Mouse (Mus musculus): ENCODE data around the gene Ndufs5.

DNA sequence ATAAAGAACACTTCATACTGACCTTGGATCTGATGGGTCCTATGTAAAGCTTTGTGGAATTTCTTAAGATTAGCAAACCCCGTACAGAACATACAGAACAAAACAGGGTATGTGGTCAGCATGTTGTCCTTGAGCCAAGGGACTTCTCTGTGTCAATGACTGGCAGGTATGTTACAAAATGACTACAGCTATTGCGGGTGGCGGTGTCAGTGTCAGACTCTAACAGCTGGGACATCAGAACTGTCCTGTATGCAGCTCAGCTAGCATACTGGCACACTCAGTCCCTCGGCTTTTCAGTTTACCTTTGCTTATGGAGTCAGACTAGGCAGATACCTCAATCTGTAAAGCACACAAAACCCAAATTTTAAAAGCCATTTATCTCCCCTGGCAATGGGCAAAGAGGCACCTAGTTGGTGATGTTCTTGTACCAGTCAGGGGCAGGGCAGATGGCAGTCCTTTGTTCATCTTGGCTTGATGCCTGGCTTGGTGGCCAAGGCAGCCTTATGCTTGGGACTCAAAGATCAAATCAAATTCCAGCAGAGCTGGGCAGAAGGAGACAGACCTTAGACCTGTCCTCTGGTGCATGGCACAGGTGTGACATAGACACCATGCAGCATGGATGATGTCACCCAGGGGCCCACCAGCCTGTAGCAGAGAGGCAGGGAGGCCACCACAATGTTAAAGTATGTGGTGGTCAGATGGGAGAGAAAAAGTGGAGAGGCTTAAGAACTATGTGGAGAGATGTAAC is 14.3 kb upstream of the Ndufs5 start:
- no peak for TF ChIP-seq CTCF (conservative IDR thresholded peaks at IDR 0.05; ENCODE audit: insufficient read depth, insufficient read length, low read depth, low read length)
- no peak for TF ChIP-seq POLR2A (IDR thresholded peaks at IDR 0.05; ENCODE audit: low read depth, low read length)

All from kidney, adult 2 months (tissue).